16 mouse cellular contexts compared by ENCODE assay signal in genomic region chr3:105796761-105797160, GRCm38 (mm10).
"Had no signal": no experiment of that assay in that cellular context is flagged by ENCODE, and none has a peak within 500 bp of the region (broad histone marks: within the 10 kb centered on the region; RNA-seq: fewer than 3 reads in every experiment).

No protein-coding gene starts in this region.

- H3K9ac ChIP-seq: kidney, embryonic 15.5 days; limb, embryonic 15.5 days; lung, embryonic 15.5 days; midbrain, embryonic 13.5 days; neural tube, embryonic 15.5 days had no signal

- H3K4me3 ChIP-seq: kidney, embryonic 15.5 days; limb, embryonic 15.5 days; lung, embryonic 15.5 days; midbrain, embryonic 13.5 days; myocyte; neural tube, embryonic 15.5 days had no signal

- H3K36me3 ChIP-seq: kidney, embryonic 15.5 days; limb, embryonic 15.5 days; lung, embryonic 15.5 days; midbrain, embryonic 13.5 days; neural tube, embryonic 15.5 days had no signal

- H3K9me3 ChIP-seq: kidney, embryonic 15.5 days; limb, embryonic 15.5 days; lung, embryonic 15.5 days; midbrain, embryonic 13.5 days; neural tube, embryonic 15.5 days had no signal

- ATAC-seq: intestine, embryonic 16.5 days; midbrain, embryonic 13.5 days had no signal

- H3K4me2 ChIP-seq: kidney, embryonic 15.5 days; limb, embryonic 15.5 days; lung, embryonic 15.5 days; midbrain, embryonic 13.5 days; neural tube, embryonic 15.5 days had no signal

- H3K27me3 ChIP-seq: kidney, embryonic 15.5 days; limb, embryonic 15.5 days; lung, embryonic 15.5 days; midbrain, embryonic 13.5 days; neural tube, embryonic 15.5 days had no signal

- DNase-seq: kidney, adult 2 months; kidney, postnatal 14 days; lung, postnatal 14 days; retina, postnatal 1 day; right cerebral cortex, postnatal 4 days; spleen, adult 18-20 months; thymus, postnatal 4 days had no signal

- H3K27ac ChIP-seq: limb, embryonic 15.5 days; lung, embryonic 15.5 days; macrophage; midbrain, embryonic 13.5 days; neural tube, embryonic 15.5 days; stomach, postnatal 0 days had no signal
